Mouse (Mus musculus) small intestine, adult 2 months (tissue): Measurements from ENCODE around the gene Fam117b. TPM values are rescaled to one million over a fixed set of nuclear protein-coding genes. Genes with fewer than 3 reads are reported as not detected.
A peak's percentile ranks its signal among the peaks of the same experiment; 100 is the strongest.

Source experiments
- H3K27ac ChIP-seq: fragments of 200-500 bp; 2 replicates; pipeline ENCODE4 v1.5.1; 2012; ENCODE audit warnings: low read depth, low read length, control low read depth, inconsistent platforms; ENCODE audit not compliant: insufficient read depth
- H3K27me3 ChIP-seq: fragments of 200-500 bp; 2 replicates; pipeline ENCODE4 v1.6.1; 2012; ENCODE audit warnings: mild to moderate bottlenecking, moderate library complexity, low read length, inconsistent platforms; ENCODE audit not compliant: control insufficient read depth, insufficient read depth
- H3K36me3 ChIP-seq: fragments of 200-500 bp; 2 replicates; pipeline ENCODE4 v1.6.1; 2012; ENCODE audit warnings: mild to moderate bottlenecking, low read length, control low read depth, inconsistent platforms; ENCODE audit not compliant: control insufficient read depth, insufficient read depth
- H3K4me1 ChIP-seq: fragments of 200-500 bp; 2 replicates; pipeline ENCODE4 v1.6.1; 2012; ENCODE audit warnings: low read length, inconsistent platforms, mixed read lengths; ENCODE audit not compliant: control insufficient read depth, insufficient read depth, insufficient read length
- H3K4me3 ChIP-seq: fragments of 200-500 bp; 2 replicates; pipeline ENCODE4 v1.5.1; 2012; ENCODE audit warnings: low read depth, mild to moderate bottlenecking, control low read depth, inconsistent platforms, low read length, moderate library complexity
- CTCF ChIP-seq: fragments of 200-500 bp; IDR thresholded peaks from 2 replicates; pipeline ENCODE4 v1.5.1; 2012; ENCODE audit warnings: low read depth, mild to moderate bottlenecking, control low read depth, inconsistent platforms, low read length, moderate library complexity, mixed read lengths; ENCODE audit not compliant: insufficient replicate concordance, insufficient read length; ENCODE audit errors: extremely low read depth
- POLR2A ChIP-seq: fragments of 200-500 bp; IDR thresholded peaks from 2 replicates; pipeline ENCODE4 v1.6.1; 2012; ENCODE audit warnings: low read depth, mild to moderate bottlenecking, control low read depth, inconsistent platforms, low read length, moderate library complexity
- WGBS: fragments of 180-500 bp; shearing (Covaris S2); methylation state at CpG from one replicate; pipeline ENCODE4 v1.1.7; 2018; 5-methylcytosine and 5-hydroxymethylcytosine counted together
- polyA plus RNA-seq: library from polyadenylated mRNA; depleted of rRNA; stranded (reverse); fragments of >200 nt; gene quantifications from 2 replicates; pipeline ENCODE4 v1.2.3, GENCODE M21; 2012

The Fam117b gene
- polyA plus RNA-seq, 1 experiment: 13.0 TPM

GRCm38 (mm10) chr1:59891185-59891584 is 21.6 kb upstream of the Fam117b start:
- 61% methylated on average over 4 of the region's 4 CpGs for WGBS
- no peak overlapping the region for H3K4me3 ChIP-seq
- TF ChIP-seq CTCF (no peak), POLR2A (no peak)
- no peaks in the 10 kb centered on the region for H3K36me3 ChIP-seq
- H3K27ac ChIP-seq: no peak overlapping the region
- no peaks in the 10 kb centered on the region for H3K27me3 ChIP-seq
- H3K4me1 ChIP-seq: peaks cover 23% of the 10 kb centered on the region

- Histone ChIP-seq H3K27me3 (no peaks in the 10 kb centered on the region), H3K4me1 (peaks cover 28% of the 10 kb centered on the region), H3K4me3 (no peak overlapping the region), H3K36me3 (no peaks in the 10 kb centered on the region), H3K27ac (no peak overlapping the region)
- WGBS: 52% methylated on average over 8 of the region's 8 CpGs
- no peak for TF ChIP-seq POLR2A
Measured at GRCm38 (mm10) chr1:59892777-59893176, 20.0 kb upstream of the Fam117b start.

GRCm38 (mm10) chr1:59894025-59894424 is 18.8 kb upstream of the Fam117b start:
- peaks cover 32% of the 10 kb centered on the region for H3K4me1 ChIP-seq
- 25% methylated on average over 4 of the region's 4 CpGs for WGBS

GRCm38 (mm10) chr1:59895456-59895855 is 17.4 kb upstream of the Fam117b start:
- peaks cover 36% of the 10 kb centered on the region for H3K4me1 ChIP-seq
- H3K27me3 ChIP-seq: no peaks in the 10 kb centered on the region
- H3K4me3 ChIP-seq: no peak overlapping the region
- TF ChIP-seq POLR2A (no peak), CTCF (no peak)
- H3K27ac ChIP-seq: peak overlapping the region; percentile 89
- WGBS: 14% methylated on average over 4 of the region's 4 CpGs
- no peaks in the 10 kb centered on the region for H3K36me3 ChIP-seq

More at GRCm38 (mm10) chr1:59894025-59894424, 18.8 kb upstream of the Fam117b start:
- TF ChIP-seq POLR2A (no peak), CTCF (no peak)
- Histone ChIP-seq H3K36me3 (no peaks in the 10 kb centered on the region), H3K27me3 (no peaks in the 10 kb centered on the region), H3K4me3 (no peak overlapping the region), H3K27ac (peak overlapping the region; percentile 77)

GRCm38 (mm10) chr1:59897147-59897798 is 15.5 kb upstream of the Fam117b start:
- Histone ChIP-seq H3K4me1 (peaks cover 41% of the 10 kb centered on the region), H3K36me3 (no peaks in the 10 kb centered on the region), H3K4me3 (no peak overlapping the region), H3K27me3 (no peaks in the 10 kb centered on the region), H3K27ac (peak overlapping the region; percentile 56)
- no peak for TF ChIP-seq CTCF
- TF ChIP-seq POLR2A: no peak
- 23% methylated on average over 5 of the region's 5 CpGs for WGBS

GRCm38 (mm10) chr1:59899679-59900078 is 13.1 kb upstream of the Fam117b start:
- WGBS: 32% methylated on average over 2 of the region's 2 CpGs
- Histone ChIP-seq H3K4me3 (no peak overlapping the region), H3K36me3 (no peaks in the 10 kb centered on the region), H3K27me3 (no peaks in the 10 kb centered on the region), H3K4me1 (peaks cover 34% of the 10 kb centered on the region), H3K27ac (peak overlapping the region; percentile 65)
- no peak for TF ChIP-seq POLR2A
- no peak for TF ChIP-seq CTCF

- WGBS: 83% methylated on average over 5 of the region's 5 CpGs
- no peak overlapping the region for H3K27ac ChIP-seq
- peaks cover 24% of the 10 kb centered on the region for H3K4me1 ChIP-seq
- no peaks in the 10 kb centered on the region for H3K36me3 ChIP-seq
- H3K4me3 ChIP-seq: no peak overlapping the region
- H3K27me3 ChIP-seq: no peaks in the 10 kb centered on the region
- TF ChIP-seq POLR2A (no peak), CTCF (no peak)
Measured at GRCm38 (mm10) chr1:59901082-59901876, 11.5 kb upstream of the Fam117b start.
